Mouse (Mus musculus): ENCODE data around the gene Rsad1. TPM values are rescaled to one million over a fixed set of nuclear protein-coding genes. Genes with fewer than 3 reads are reported as not detected.

Gene Rsad1
- polyA plus RNA-seq, 1 experiment from 2014 or later: 2.0 TPM

Other genes starting within 250 kb of the Rsad1 start
- 67.1 and 67.4 TPM in 2 replicates for gene Luc7l3, start 227.3 kb downstream of the Rsad1 start, polyA plus RNA-seq (2016; fragmentation: Nextera tagmentation; extraction: Ambion mirVana)
- 15.7 and 15.9 TPM in 2 replicates for gene Ankrd40, start 221.3 kb downstream of the Rsad1 start, polyA plus RNA-seq (2016; fragmentation: Nextera tagmentation; extraction: Ambion mirVana)
- 4.0 and 4.3 TPM in 2 replicates for gene Abcc3, start 156.3 kb downstream of the Rsad1 start, polyA plus RNA-seq (2016; fragmentation: Nextera tagmentation; extraction: Ambion mirVana)
- gene Cacna1g, start 75.1 kb downstream of the Rsad1 start, polyA plus RNA-seq (2016; fragmentation: Nextera tagmentation; extraction: Ambion mirVana): 2.5 and 3.2 TPM in 2 replicates
- gene Spata20, start 63.1 kb downstream of the Rsad1 start, polyA plus RNA-seq (2016; fragmentation: Nextera tagmentation; extraction: Ambion mirVana): not detected in 2 replicates
- gene Epn3, start 49.3 kb downstream of the Rsad1 start, polyA plus RNA-seq (2016; fragmentation: Nextera tagmentation; extraction: Ambion mirVana): not detected in 2 replicates
- gene Mycbpap, start 27.5 kb downstream of the Rsad1 start, polyA plus RNA-seq (2016; fragmentation: Nextera tagmentation; extraction: Ambion mirVana): 0.28 and 0.37 TPM in 2 replicates
- gene Chad, start 15.8 kb upstream of the Rsad1 start, polyA plus RNA-seq (2016; fragmentation: Nextera tagmentation; extraction: Ambion mirVana): 0.10 TPM in 1 of 2 replicates, not detected in the other
- 1.1 and 1.2 TPM in 2 replicates for gene Acsf2, start 52.6 kb upstream of the Rsad1 start, polyA plus RNA-seq (2016; fragmentation: Nextera tagmentation; extraction: Ambion mirVana)
- 182 and 186 TPM in 2 replicates for gene Lrrc59, start 80.5 kb upstream of the Rsad1 start, polyA plus RNA-seq (2016; fragmentation: Nextera tagmentation; extraction: Ambion mirVana)
- 89.1 and 95.3 TPM in 2 replicates for gene Mrpl27, start 104.5 kb upstream of the Rsad1 start, polyA plus RNA-seq (2016; fragmentation: Nextera tagmentation; extraction: Ambion mirVana)
- gene Eme1, start 104.7 kb upstream of the Rsad1 start, polyA plus RNA-seq (2016; fragmentation: Nextera tagmentation; extraction: Ambion mirVana): 22.7 and 25.0 TPM in 2 replicates
- 7.0 and 7.1 TPM in 2 replicates for gene Xylt2, start 128.3 kb upstream of the Rsad1 start, polyA plus RNA-seq (2016; fragmentation: Nextera tagmentation; extraction: Ambion mirVana)
- not detected in 2 replicates for gene Gm11541, start 155.2 kb upstream of the Rsad1 start, polyA plus RNA-seq (2016; fragmentation: Nextera tagmentation; extraction: Ambion mirVana)
- gene Cdc34b, start 192.5 kb upstream of the Rsad1 start, polyA plus RNA-seq (2016; fragmentation: Nextera tagmentation; extraction: Ambion mirVana): 0.11 TPM in 1 of 2 replicates, not detected in the other
- gene Tmem92, start 233.4 kb upstream of the Rsad1 start, polyA plus RNA-seq (2016; fragmentation: Nextera tagmentation; extraction: Ambion mirVana): not detected in 2 replicates